Mouse (Mus musculus) neural tube, embryonic 11.5 days (tissue): Measurements from ENCODE around the gene Ccnt1. TPM values are rescaled to one million over a fixed set of nuclear protein-coding genes. Genes with fewer than 3 reads are reported as not detected.
"Not testable (repeated sequence)": the region's sequence is repeated elsewhere in the genome, so short reads cannot be mapped to it uniquely, and the experiment has no call there.

Experiments used
- ATAC-seq: fragments of 200-750 bp; cut with Nextera tagmentation; 2 replicates; pipeline ENCODE4 v1.8.0; 2017; ENCODE audit warnings: moderate number of reproducible peaks, mild to moderate bottlenecking, moderate TSS enrichment, moderate library complexity; ENCODE audit not compliant: insufficient read depth, low FRiP score, low TSS enrichment
- DNase-seq: peaks from one replicate; pipeline ENCODE4 v3.0.0-alpha.2; 2015; ENCODE audit warnings: low spot score
- H3K27ac ChIP-seq: fragments of 300-500 bp; sonication (generic); 2 replicates; pipeline ENCODE4 v1.5.1; 2014; ENCODE audit warnings: low read depth, mild to moderate bottlenecking, low read length
- H3K27me3 ChIP-seq: fragments of 300-500 bp; sonication (generic); 2 replicates; pipeline ENCODE4 v1.6.1; 2014; ENCODE audit warnings: mild to moderate bottlenecking, low read length, mixed read lengths; ENCODE audit not compliant: control insufficient read depth, insufficient read depth
- H3K36me3 ChIP-seq: fragments of 300-500 bp; sonication (generic); 2 replicates; pipeline ENCODE4 v1.6.1; 2014; ENCODE audit warnings: mild to moderate bottlenecking, low read length, moderate library complexity, mixed read lengths; ENCODE audit not compliant: control insufficient read depth, insufficient read depth
- H3K4me1 ChIP-seq: fragments of 300-500 bp; sonication (generic); 2 replicates; pipeline ENCODE4 v1.6.1; 2014; ENCODE audit warnings: low read length, mixed read lengths; ENCODE audit not compliant: control insufficient read depth, insufficient read depth
- H3K4me2 ChIP-seq: fragments of 300-500 bp; sonication (generic); 2 replicates; pipeline ENCODE4 v1.6.1; 2014; ENCODE audit warnings: low read depth, mild to moderate bottlenecking, moderate library complexity
- H3K4me3 ChIP-seq: fragments of 300-500 bp; sonication (generic); 2 replicates; pipeline ENCODE4 v1.5.1; 2014; ENCODE audit warnings: low read depth, low read length
- H3K9ac ChIP-seq: fragments of 300-500 bp; sonication (generic); 2 replicates; pipeline ENCODE4 v1.6.1; 2014; ENCODE audit warnings: mild to moderate bottlenecking, low read length
- H3K9me3 ChIP-seq: fragments of 300-500 bp; sonication (generic); 2 replicates; pipeline ENCODE4 v1.6.1; 2016; ENCODE audit warnings: low read length; ENCODE audit not compliant: control insufficient read depth
- WGBS: fragments of 180-500 bp; shearing (Covaris S2); extraction: QIAGEN DNeasy Blood & Tissue Kit; methylation state at CpG from one replicate; pipeline ENCODE4 v1.1.7; 2014; 5-methylcytosine and 5-hydroxymethylcytosine counted together
- polyA plus RNA-seq: library from polyadenylated mRNA; unstranded; fragments of >200 nt; fragmentation: Nextera tagmentation; extraction: Ambion mirVana; gene quantifications from 2 replicates; pipeline ENCODE4 v1.2.1, GENCODE M21; 2014

Ccnt1 gene
- polyA plus RNA-seq, 1 experiment from 2014 or later = 65.6 TPM

DNA sequence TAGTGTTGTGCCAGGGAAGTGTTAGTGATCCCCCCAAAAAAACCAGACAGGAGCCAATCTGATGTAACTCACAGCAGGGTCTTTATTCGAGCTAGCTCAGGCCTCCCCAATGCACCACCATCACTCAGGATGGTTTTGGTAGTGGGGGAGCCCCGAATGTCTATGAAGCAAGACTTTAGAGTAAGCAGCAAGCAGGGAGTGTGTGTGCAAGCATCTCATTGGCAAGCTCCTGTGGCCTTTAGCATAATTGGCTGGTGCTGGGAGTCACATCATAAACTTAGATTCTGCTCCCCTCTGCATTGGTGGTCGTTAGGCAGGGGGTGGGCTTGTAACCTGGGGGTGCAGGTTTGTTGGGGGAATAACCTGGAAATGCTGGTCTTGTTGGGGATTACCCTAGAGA is 57.0 kb downstream of the Ccnt1 start:
- not testable (repeated sequence) for ATAC-seq, H3K27me3 ChIP-seq, DNase-seq, H3K4me1 ChIP-seq, H3K9ac ChIP-seq, H3K4me2 ChIP-seq, H3K9me3 ChIP-seq, H3K4me3 ChIP-seq, H3K27ac ChIP-seq, H3K36me3 ChIP-seq
- 66% methylated on average over 3 of the region's 3 CpGs for WGBS

DNA sequence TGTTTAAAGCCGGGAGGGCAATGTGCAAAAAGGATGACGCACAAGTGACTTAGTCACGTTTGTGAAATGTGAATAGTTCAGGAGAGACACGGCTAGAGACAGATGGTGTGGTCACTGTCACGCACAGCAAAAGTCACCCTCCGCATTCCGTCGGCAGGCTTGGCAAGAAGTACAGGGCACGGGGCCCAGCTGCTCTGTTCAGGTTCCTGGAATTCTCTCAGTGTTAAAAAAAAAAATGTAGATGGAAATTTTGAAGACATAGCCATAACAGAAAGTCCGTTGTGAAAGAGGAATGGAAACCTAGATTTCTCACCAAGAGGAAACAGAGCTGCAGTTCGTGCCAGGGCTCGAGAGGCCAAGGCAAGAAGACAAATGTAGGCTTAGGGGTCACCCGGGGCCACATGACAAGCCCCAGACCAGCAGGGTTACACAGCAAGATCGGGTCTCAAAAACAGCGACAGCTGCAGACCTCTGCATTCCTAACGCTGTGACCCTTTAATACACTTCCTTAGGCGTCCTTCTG is 57.9 kb downstream of the Ccnt1 start:
- ATAC-seq (no peak), DNase-seq (no peak)
- Histone ChIP-seq H3K27ac (no peak overlapping the region), H3K9ac (no peak overlapping the region), H3K27me3 (no peaks in the 10 kb centered on the region), H3K36me3 (no peaks in the 10 kb centered on the region; the same call in none of the 2 replicates), H3K4me3 (no peak overlapping the region), H3K4me1 (peaks cover 2% of the 10 kb centered on the region; the same call in 1 of the 2 replicates), H3K4me2 (no peak overlapping the region), H3K9me3 (no peaks in the 10 kb centered on the region)
- 55% methylated on average over 17 of the region's 17 CpGs for WGBS

DNA sequence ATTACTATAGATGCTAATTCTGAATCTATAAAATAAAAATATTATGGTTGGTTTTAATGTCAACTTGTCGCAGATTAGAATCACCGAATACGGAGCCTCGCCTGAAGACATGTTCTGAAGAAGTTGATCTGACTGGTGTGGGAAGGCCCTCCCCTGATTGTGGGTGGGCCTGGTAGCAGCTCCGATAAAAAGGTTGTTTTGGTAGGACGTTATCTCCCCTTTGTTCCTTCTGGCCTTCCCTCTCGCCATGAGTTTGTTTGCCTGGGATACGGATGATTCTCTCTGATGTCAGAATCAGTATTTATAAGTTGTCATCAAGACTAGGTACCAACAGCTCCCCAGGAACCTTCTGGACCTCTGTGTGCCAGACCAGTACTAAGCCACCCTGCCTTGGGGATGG is 58.5 kb downstream of the Ccnt1 start:
- Histone ChIP-seq H3K27ac (no peak overlapping the region), H3K4me1 (peaks cover 2% of the 10 kb centered on the region; the same call in 1 of the 2 replicates), H3K36me3 (no peaks in the 10 kb centered on the region; the same call in 1 of the 2 replicates), H3K4me2 (no peak overlapping the region), H3K4me3 (no peak overlapping the region), H3K9ac (no peak overlapping the region), H3K27me3 (no peaks in the 10 kb centered on the region), H3K9me3 (no peaks in the 10 kb centered on the region)
- DNase-seq = no peak
- 73% methylated on average over 8 of the region's 8 CpGs for whole genome bisulfite sequencing
- no peak for ATAC-seq

DNA sequence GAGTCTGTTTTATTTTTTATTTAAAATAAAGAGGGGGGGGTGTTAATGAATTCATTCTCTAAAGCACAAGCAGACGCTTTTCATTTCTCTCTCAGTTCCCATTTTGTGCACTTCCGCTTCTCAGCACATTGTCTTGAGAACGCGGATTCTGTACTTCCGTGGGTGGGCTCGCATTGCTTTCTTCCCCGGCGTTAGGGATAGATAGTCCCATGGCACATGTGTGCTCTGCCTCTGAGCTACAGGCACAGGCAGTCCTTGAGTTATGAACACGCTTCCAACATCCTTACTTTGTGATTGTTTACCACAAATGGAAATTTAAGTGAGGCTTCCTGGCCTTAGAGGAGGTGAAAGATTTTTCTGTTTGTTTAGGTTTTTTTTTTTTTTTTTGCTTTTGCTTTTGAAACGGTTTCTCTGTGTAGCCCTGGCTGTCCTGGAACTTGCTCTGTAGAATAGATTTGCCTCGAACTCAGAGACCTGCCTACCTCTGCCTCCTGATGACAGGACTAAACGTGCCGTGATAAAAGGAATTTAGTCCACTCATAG is 59.3 kb downstream of the Ccnt1 start:
- no peak for DNase-seq
- Histone ChIP-seq H3K4me1 (peaks cover 2% of the 10 kb centered on the region; the same call in 1 of the 2 replicates), H3K4me3 (no peak overlapping the region), H3K27me3 (no peaks in the 10 kb centered on the region), H3K27ac (no peak overlapping the region), H3K9ac (no peak overlapping the region), H3K9me3 (no peaks in the 10 kb centered on the region), H3K4me2 (no peak overlapping the region), H3K36me3 (no peaks in the 10 kb centered on the region; the same call in 1 of the 2 replicates)
- 74% methylated on average over 13 of the region's 13 CpGs for WGBS
- ATAC-seq = no peak

DNA sequence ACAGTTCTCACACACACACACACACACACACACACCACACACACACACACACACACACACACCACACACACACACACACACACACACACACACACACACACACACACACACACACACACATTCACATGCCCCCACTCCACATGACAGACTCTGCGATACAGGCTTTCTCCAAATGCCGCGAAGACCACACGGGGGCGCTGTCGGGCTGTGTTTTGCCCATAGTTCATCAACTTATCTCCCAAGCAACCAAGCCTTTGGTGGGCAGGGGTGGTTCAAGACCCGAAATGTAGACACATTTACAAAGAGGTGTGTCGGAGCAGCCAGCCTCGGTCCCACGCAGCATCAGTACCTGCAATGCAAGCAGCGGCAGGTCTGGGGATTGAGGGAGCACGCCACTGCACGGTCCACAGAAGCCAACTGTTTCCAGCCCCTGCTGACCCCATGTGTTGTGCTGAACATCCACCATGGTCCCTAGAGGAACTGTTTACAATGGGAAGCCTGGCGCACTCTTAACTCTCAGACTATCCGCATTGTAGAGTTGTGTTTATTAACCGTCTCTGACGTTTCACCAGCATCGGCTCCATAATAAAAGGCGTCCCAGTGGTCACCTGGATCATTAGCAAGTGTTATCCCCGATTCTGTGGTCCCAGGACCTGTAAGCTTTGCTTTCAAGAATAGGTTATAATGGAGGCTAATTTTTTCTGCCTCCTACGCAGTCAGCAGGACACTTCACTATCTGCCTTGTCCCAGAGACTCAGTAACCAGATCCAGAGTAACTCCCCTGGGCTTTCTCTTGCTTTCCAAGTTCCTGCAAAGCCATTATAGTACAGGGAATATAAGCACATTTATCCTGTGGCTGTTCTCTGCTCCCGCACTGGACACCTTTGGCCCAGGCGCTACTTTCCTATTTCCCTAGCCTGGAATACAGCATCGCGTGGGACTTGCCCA is 60.0 kb downstream of the Ccnt1 start:
- peak overlapping the region; percentile 33; the same call in 1 of the 2 replicates for H3K4me2 ChIP-seq
- 31% methylated on average over 25 of the region's 25 CpGs for WGBS
- DNase-seq (peak; percentile 85), ATAC-seq (no peak; the same call in 1 of the 2 replicates)
- peaks cover 2% of the 10 kb centered on the region; the same call in 1 of the 2 replicates for H3K4me1 ChIP-seq
- H3K9me3 ChIP-seq = no peaks in the 10 kb centered on the region
- no peak overlapping the region for H3K27ac ChIP-seq
- H3K36me3 ChIP-seq = no peaks in the 10 kb centered on the region; the same call in 1 of the 2 replicates
- H3K9ac ChIP-seq = no peak overlapping the region
- H3K4me3 ChIP-seq = no peak overlapping the region
- no peaks in the 10 kb centered on the region for H3K27me3 ChIP-seq

DNA sequence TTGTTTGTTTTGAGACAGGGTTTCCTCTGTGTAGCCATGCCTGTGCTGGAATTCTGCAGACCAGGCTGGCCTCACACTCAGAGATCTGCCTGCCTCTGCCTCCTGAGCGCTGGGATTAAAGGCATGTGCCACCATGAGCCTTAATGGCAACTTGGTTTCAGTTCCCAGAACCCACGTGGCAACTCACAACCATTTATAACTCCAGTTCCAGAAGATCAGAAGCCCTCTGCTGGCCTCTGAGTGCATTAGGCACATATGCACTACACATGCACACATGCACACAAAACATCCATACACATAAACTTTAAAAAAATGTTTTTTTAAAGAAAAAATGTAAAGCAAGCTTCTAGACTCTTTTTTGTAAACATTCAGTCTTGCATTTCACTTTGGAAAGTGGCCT is 61.3 kb downstream of the Ccnt1 start:
- 63% methylated on average over 2 of the region's 2 CpGs for WGBS
- Histone ChIP-seq H3K36me3 (no peaks in the 10 kb centered on the region), H3K4me1 (peaks cover 2% of the 10 kb centered on the region; the same call in 1 of the 2 replicates), H3K4me3 (no peak overlapping the region), H3K9ac (no peak overlapping the region), H3K27ac (no peak overlapping the region), H3K4me2 (no peak overlapping the region), H3K27me3 (no peaks in the 10 kb centered on the region), H3K9me3 (no peaks in the 10 kb centered on the region)
- no peak for ATAC-seq
- DNase-seq = no peak

- Histone ChIP-seq H3K9ac (no peak overlapping the region), H3K36me3 (no peaks in the 10 kb centered on the region), H3K9me3 (no peaks in the 10 kb centered on the region), H3K4me1 (peaks cover 2% of the 10 kb centered on the region; the same call in 1 of the 2 replicates), H3K4me2 (no peak overlapping the region), H3K4me3 (no peak overlapping the region), H3K27ac (no peak overlapping the region), H3K27me3 (no peaks in the 10 kb centered on the region)
- WGBS = 92% methylated on average over 6 of the region's 6 CpGs
- DNase-seq = no peak
- no peak for ATAC-seq
Observed at GRCm38 (mm10) chr15:98507321-98507720, 63.4 kb downstream of the Ccnt1 start.

DNA sequence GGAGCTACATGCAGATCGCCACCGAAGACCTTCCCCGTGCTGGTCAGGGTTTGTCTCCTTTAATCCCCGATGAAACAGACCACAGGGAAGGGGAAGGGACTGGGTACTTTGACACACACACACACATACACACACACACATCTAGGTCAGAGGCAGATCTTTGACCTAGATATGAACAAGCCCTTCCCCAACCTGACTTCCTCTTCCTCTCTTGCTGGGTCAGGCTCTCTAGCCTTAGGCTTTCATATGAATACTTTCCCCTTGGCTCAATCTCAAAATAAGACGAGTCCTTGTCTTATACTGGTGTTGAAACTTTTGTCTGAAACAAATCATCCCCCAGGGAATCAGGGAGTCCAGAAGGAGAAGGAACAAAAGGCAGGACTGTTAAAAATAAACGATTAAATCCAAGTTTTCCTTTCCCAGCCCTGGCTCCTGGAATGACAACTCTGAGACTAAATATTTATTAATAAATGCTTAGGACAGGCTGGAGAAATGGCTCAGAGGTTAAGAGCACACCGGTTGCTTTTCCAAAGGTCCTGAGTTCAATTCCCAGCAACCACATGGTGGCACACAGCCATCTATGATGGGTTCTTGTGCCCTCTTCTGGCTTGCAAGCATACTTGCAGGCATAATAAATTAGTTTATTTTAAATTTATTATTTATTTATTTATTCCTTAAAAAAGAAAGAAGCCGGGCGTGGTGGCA is 64.3 kb downstream of the Ccnt1 start:
- no peak overlapping the region for H3K4me3 ChIP-seq
- DNase-seq = no peak
- no peak overlapping the region for H3K27ac ChIP-seq
- no peak overlapping the region for H3K9ac ChIP-seq
- WGBS = 85% methylated on average over 9 of the region's 9 CpGs
- ATAC-seq = no peak
- H3K9me3 ChIP-seq = no peaks in the 10 kb centered on the region
- no peaks in the 10 kb centered on the region for H3K36me3 ChIP-seq
- no peaks in the 10 kb centered on the region for H3K27me3 ChIP-seq
- no peak overlapping the region for H3K4me2 ChIP-seq
- peaks cover 2% of the 10 kb centered on the region; the same call in 1 of the 2 replicates for H3K4me1 ChIP-seq
